Mouse (Mus musculus) urinary bladder, adult 2 months (tissue): ENCODE results near the gene Iqsec1. TPM values are rescaled to one million over a fixed set of nuclear protein-coding genes. Genes with fewer than 3 reads are reported as not detected.

Experiments used
- DNase-seq: peaks from one replicate; pipeline ENCODE4 v3.0.0; 2022; ENCODE audit warnings: low spot score
- polyA plus RNA-seq: library from polyadenylated mRNA; depleted of rRNA; stranded (reverse); fragments of >200 nt; gene quantifications from 2 replicates; pipeline ENCODE4 v1.2.3, GENCODE M21; 2012

Iqsec1 gene
- polyA plus RNA-seq, 1 experiment: 48.8 TPM

DNA sequence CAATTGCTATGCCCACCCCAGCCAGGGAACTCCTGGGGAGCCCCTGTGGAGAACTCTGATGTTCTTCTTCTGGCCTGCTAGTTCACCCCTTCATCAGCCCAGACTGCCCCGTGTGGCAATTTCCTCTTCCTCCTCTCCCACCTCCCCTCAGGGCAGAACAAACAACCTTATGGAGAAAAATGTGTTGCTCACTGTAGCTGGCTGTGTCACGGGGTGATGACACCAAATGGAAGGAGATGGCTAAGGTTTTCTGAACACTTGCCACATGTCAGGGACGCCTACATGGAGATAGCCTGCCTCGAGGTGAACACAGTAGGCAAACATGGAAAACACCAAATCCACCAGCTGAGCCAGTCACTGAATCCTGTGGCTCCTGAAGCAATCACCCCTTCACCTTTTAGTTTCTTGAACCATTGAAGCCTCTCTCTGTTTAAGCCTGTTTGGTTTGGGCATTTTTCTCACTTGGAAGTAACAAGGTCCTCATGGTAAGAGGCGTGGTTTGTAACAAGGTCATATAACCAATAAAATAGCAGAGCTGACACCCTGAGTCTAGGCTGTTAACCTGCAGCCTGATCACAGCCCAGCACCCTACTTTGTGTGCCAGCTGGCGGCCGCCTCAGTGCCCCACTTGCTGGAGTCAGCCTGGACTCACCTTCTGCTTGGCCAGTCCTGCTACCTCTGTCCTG is 233.4 kb downstream of the Iqsec1 start:
- DNase-seq: no peak

DNA sequence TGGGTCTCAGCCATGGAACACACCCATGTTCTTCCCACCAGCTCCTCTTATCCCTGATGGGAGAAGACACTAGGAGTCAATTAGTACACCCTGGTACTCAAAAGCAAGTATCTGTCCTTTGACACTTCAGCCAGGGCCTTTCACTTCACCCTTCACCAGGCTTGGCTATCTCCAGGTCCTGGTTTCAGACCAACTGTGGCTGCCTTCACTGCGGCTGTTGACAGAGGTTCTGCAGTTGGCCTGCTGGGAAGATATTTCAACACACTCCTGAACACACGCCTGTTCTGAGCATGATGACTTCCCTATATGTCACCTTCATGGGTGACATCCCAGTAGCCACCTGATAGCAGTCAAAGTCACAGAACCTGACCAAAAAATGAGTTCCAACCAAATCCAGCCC is 234.4 kb downstream of the Iqsec1 start:
- DNase-seq: no peak

DNA sequence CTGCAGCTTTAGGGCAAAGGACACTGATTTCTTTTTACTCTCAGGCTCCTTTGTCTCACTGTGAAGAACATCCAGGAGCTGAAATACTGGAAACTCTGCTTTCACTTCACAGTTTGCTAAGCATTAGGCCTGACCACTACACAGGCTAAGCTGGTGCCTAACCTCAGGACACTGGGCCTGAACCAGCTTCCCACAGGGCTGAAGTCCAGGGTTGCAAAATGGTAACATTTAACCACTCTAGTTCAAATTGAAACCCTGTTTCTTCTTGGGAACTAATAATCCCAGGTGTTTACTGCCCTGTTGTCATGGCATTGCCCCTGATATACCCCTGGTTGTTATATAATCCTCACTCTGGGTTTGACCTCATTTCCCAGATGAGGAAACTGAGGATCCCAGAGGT is 234.8 kb downstream of the Iqsec1 start:
- DNase-seq: no peak

DNA sequence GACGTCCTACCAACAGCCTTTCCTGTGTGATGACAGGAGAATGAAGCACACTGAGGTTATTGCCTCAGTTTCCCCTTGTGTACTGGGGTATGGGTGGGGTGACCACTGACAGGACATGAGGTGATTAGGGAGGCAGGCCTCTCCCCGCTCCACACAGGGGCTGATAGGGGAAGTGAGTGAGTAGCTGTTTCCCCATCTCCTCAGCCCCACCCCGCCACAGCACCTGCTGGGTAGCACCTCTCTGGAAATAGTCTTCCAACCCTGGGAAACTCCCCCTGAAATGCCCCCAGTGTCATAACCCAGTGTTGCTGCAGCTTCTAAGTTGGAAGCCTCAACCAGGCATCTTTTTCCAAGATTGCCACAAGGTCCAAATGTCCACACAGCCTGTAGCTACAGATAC is 236.9 kb downstream of the Iqsec1 start:
- DNase-seq: no peak

DNA sequence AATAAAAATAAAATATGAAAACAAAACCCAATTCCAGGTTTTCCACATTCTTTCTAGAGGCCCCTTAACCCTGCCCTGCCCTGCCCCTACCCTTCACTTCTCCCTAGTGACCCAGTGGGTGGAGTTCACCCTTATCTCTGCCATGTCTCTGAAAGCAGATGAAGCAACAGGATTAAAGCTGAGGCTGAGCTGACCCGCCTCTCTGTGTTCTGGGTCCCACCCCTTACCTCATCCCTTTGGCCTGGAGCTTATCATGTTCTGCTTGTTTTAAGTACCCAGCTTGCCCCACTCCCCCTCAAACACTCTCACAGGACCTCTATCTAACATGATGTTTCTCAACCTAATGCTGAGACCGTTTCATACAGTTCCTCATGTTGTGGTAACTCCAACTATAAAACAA is 238.4 kb downstream of the Iqsec1 start:
- no peak for DNase-seq

DNA sequence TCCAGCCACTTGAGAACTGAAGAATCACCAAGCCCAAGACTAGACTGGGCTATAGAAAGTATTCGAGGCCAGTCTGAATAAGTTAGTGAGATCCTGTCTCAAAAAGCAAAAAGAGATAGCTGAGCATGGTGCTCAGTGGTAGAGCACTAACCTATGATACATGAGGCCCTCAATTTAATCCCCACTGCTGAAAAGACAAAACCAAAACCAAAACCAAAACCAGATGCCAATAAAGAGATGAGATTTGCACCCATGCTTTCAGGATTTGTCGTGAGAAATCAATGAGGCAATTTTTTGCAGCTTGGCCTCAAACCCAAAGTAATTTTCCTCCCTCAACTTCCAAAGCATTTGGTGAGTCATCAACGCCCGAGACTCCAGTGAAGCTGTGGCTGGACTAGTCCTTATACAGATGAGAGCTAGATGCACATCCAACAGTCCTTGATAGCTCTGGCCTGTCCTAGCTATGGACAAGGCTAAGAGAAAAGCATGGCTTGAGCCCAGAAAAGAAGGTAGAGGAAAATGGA is 239.0 kb downstream of the Iqsec1 start:
- DNase-seq: no peak

DNA sequence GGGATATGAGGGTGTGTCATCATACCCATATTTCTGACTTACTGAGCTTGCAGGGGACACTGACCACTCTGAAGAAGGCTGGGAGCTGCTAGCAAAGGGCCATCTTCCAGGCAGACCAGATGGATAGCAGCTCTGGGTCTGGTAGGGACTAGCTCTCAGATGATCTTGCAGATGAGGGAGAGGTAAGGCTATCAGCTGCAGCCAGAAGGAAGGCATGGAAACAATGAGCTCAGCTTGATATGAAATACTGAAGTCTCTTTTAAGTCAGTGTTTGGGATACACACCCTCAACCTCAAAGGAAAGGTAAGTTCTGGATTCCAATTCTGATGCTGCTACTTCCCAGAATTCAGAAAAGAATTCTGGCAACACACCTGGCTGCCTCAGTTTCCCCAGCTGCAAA is 239.5 kb downstream of the Iqsec1 start:
- DNase-seq: no peak

DNA sequence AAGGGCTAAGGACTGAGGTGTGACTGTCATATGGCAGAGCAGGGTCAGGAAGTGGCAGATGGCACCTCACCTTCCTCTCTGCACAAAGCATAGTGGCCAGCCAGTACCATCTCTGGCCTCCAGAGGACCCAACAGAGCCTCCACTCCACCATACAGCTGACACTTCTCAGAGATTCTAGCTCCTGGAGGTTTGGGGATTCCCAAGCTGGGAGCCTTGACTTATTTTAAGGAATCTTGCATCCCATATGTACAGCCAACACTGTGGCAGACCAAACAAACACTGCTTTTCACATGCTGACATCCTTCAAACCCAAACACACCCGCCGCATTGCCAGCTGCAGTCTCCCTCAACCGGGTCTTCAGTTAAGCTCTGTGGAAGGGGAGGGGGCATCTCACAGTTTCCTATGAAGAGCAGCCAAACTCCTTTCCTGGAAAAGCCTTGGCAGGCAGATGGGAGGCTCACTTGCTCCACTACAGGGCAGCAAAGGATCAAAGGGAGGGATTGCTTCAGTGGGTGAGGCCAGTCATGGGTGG is 242.1 kb downstream of the Iqsec1 start:
- DNase-seq: no peak

DNA sequence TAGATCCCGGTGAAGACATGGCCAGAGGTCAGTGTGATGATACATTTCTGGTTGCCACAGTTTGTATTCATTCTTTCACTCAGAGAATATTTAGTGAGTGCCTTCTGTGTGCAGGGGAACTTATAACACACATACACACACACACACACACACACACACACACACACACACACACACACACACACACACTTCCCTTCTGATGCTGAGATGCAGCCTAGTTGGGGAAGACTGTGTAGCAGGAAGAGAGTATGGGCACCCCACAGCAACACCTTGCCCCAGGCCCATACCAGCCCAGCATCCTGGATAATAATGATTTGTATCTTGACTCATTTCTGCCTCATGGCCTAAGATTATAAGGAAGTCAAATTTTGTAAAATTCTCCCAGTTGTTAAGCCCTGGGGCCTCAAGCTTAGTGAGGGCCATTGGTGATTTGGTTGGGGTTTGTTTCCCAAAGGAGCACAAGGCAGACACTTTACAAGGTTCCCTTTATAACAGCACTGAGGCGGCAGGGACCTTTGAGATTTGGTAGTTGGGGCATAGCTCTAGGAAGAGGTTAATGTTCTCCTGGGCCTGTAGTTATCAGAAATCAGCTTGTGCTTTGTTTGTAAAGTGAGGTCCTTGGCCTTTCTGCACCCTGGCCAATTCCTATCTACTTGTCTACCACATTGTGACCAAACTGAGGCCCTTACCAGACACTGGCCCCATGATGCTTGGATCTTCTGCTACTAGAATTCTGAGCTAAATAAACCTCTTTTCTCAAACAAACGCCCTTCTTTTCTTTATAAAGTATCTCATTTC is 242.9 kb downstream of the Iqsec1 start:
- no peak for DNase-seq

DNA sequence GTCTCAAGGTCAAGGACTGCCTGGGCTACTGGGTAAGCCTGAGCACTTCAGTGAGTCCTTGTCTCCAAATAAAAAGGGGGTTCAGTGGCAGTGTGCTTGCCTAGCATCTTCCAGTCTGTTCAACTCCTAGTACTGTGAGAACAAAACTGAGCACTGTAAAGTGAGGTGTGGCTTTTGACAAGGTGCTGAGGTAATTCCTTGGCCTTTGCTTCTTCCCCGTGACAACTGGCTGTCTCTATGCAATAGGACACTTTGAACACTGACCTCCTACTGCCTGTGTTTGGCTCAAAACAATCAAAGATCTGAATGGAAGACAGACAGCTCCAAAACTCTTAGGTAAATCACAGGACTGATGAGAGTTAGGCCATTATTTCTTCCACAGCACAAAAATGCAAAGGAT is 246.0 kb downstream of the Iqsec1 start:
- DNase-seq: no peak

DNA sequence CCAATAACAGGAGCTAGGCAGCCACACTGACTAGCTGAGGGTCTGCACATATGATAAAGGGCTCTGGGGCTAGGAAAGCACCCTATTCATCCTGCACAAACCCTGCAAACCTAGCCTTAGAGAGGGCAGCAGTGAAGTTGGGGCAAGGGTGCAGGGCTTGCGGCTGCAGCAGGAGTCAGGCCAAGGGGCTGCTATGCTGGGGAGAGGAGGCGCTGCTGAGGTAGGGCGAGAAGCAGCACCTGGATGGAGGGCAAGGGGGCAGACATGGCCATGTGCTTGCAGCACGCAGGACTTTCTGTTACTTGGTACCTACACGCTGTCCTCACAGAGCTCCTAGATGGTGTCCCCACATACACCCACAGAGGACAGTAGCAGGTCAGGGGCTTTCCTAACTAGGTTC is 246.8 kb downstream of the Iqsec1 start:
- DNase-seq: no peak

DNA sequence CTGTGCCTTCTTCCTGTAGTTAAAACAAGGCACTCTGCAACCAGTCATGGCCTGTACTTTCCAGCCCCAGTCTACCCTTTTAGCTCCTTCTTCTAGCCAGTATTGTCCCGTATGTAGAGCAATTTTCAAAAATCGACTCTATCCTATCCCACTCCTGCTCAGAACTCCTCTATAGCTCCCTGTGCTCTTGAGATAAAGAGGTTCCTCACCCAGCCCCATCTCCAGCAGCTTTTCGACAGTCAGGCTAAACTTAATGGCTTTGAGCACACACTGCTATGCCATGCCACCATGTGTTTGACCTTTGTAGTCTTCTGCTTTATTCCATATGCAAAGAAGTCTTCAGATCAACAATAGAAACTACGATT is 247.4 kb downstream of the Iqsec1 start:
- no peak for DNase-seq

DNA sequence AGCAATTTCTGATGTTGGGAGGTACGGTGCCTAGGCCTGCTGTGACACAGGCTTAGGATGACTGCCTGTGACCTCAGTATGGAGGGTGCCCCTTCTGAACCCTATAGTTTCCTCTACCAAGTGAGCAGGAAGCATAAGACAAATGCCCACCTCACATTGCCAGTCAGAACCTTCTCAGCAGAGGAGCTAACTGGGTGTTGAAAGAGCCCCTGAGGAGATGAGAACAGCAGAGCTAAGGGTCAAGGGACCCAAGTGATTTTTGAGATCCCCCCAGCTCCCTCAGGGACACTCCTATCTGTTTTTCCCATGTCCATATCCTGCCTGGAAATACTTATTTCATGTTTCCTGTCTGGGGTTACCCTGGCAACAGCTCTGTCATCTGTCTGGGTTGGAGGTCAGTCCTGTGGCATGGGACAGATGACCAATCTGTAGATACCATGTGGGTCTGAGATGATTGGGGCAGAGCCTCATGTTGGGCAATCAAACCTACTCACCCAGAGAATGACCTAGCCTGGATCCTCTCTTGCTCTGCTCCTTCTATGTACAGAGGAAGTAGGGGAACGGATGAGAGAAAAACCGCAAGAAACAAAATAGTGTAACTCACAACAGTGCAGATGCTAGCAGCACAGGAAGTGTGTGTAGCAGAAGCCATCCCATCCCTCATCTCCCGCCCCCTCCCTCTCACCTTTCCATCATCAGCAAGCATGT is 248.0 kb downstream of the Iqsec1 start:
- DNase-seq: no peak

DNA sequence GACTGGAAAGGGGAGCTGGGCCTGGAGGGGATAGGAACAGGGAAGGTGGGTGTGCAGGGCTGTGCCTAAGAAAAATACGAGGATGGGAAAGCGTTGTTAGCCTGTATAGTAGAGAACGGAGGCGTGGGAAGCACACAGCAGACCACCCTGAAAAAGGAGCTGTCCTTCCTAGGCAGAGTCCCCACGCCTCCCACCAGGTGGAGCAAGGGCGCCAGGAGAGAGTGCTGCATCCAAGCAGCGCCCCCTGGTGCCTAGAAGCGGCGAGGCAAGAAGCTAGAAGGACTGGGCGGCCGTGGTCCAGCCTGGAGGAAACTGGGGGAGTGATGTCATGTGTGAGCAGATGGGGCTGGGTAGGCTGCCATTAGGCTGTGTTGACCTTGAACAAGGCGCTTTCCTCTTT is 251.1 kb downstream of the Iqsec1 start:
- peak; percentile 85 for DNase-seq

DNA sequence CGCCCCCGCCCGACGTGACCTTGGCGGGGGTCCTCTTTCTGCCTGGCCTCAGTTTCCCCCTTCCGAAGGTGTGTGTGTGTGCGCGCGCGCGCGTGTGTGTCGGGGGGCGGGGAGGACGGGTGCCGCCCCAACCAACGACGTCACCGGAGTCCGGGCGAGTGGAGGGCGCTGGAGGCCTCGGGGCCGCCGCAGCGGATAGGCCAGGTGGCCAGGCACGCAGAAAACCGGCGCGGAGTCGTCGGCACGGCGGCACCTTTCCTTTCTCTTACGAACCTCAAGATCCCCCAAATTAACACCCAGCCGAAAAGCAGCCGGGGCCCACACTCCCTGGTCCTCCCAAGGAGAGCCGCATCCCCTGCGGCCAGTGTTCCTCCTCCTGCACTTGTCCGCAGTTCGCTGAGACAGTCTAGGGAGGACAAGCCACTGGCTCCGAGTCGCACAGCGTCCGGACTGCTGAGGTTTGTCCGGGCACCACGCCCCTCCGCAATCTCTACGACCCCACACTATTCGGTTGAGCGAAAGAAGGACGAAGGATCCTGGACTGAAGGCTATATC is 251.7 kb downstream of the Iqsec1 start:
- peak; percentile 60 for DNase-seq

DNA sequence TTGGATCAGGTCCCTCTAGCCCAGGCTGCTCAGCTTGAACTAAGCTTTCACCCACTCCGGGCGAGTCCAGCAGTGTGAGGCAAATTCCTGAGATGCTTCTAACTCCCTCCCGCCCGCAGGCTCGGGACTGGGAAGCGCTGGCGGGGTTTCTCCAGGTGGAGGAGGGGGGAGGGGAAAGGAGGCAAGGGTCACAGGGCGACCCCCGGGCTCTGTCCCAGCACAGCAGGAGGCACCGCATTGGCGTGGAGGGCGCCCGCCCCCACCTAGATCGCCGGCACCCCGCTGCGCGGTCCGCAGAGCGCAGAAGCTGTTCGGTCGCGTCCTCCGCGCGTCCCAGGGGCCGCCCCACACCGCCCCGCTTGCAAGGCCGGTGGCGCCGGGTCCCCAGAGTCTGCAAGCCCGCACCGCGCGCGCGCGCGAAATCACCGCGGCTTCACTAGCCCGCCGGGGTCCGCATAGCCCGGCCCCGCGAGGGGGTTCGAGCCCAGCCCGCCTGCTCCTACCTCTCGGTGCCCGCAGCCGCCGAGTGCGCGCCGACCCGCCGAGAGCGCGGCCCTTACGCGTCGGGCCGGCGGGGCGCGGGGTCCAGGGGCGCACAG is 252.3 kb downstream of the Iqsec1 start:
- DNase-seq: peak; percentile 62

DNA sequence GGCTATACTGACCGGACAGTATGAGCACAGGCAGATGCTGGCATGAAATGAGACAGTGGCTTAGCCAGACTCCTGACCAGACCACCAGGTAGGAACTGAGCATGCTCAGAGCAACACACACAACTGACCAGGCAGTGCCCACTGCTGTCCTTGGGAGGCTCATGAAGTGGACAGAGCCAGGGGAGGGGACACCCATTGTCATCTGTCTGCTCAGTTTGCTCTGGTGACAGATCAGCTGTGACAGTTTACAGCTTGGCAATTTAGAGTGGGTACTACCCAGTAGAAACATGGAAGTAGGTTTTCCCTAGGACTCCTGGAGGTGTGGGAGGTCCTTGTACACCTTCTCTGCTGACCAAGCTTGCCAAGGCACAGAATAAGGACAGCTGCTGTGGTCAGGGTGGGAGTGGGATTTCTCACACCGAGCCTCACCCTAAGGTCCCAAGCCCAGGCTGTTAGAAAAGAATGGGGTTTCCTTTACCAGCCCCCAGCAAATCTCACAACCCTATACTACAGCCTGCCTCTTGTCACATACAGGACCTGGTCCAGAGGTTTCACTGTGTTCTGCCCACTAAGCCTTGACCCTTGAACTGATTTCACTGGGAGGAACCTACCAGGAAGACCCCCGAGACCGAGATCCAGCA is 253.0 kb downstream of the Iqsec1 start:
- no peak for DNase-seq

DNA sequence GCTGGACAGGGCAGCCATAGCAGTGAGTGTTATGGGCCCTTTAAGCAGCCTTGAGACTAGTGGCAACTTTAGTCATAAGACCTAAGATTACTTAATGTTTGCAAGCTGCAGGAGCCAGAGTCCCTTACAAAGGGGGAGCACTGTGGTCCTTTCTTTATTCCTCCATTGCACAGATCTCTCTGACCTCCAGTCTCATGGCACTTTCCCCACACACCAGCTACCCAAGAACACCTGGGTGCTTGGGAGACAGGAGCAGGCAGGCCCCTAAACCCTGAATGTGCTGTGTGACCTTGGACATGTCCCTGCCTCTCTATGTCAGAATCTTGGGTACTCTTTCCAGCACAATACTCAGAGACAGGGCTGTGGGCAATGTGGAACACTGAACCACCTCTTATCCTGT is 253.7 kb downstream of the Iqsec1 start:
- DNase-seq: no peak

DNA sequence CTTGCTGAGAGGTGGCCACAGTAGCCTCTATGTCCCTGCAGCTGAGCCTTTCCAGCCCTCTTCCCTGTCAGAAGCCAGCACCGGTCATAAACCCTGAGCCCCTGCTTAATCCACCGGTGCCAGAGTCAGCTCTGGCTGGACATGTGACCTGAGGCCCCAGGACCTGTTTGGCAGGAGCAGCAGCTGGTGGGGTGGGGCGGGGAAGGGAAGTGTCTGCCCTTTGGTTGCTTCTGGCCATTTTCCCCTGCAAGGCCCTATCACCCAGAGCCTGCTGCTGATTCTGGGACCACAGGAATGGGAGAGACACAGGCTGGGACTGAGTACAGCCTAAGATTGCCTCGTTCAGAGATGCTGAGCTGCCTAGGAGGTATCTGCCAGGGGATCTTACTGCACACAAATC is 257.2 kb downstream of the Iqsec1 start:
- DNase-seq: no peak

DNA sequence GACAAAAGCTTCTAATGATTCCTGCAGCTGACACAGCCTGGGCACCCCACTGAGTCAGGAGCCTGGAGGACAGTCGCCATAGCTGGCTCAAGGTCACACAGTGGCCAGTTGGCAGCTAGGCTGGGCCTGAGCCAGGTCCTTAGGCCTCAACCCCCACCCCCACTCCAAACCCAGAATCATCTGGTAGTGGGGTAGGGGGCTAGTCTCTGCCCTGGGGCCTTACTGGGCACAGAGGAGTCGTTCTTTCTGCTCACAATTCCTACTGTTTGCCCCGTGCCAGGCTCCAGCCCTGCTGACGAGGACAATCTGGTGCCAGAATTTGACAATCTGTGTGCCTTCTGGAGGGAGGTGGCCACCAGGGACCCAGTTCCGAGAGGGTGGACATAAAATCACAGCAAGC is 258.7 kb downstream of the Iqsec1 start:
- DNase-seq: no peak

DNA sequence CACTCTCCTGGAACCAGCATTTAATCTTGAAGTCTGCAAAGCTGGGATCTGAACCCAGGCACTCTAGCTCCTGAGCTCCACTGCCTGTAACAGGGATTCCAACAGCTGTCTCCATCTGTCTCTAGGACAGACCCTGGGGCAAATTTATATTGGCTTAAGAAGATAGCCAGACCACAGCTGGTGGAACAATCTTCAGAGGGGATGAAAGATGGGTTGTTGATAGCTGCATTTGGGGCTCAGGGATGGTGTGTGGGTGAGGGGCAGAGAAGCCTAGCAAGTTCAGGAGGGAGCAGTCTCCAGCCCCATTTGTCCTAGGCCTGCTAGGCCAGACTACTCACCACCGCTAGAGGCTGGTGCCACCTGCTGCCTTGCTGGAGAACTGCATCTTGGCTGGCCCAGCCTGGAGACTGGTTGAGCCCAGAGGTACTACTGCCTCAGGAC is 260.0 kb downstream of the Iqsec1 start:
- peak; percentile 82 for DNase-seq
